Mouse (Mus musculus) kidney, embryonic 14.5 days (tissue): Measurements from ENCODE around the gene Gm3250. TPM values are rescaled to one million over a fixed set of nuclear protein-coding genes. Genes with fewer than 3 reads are reported as not detected.
"Not testable (repeated sequence)": the region's sequence is repeated elsewhere in the genome, so short reads cannot be mapped to it uniquely, and the experiment has no call there.

ENCODE experiments used
- ATAC-seq: fragments of 200-750 bp; cut with Nextera tagmentation; 2 replicates; pipeline ENCODE4 v1.8.0; 2017; ENCODE audit warnings: moderate number of reproducible peaks, mild to moderate bottlenecking, moderate TSS enrichment, moderate library complexity; ENCODE audit not compliant: low FRiP score, low TSS enrichment
- H3K27ac ChIP-seq: fragments of 300-500 bp; sonication (generic); 2 replicates; pipeline ENCODE4 v1.5.1; 2014; ENCODE audit warnings: low read depth, mild to moderate bottlenecking, low read length, moderate library complexity, mixed read lengths
- H3K27me3 ChIP-seq: fragments of 300-500 bp; sonication (generic); 2 replicates; pipeline ENCODE4 v1.6.1; 2014; ENCODE audit warnings: mild to moderate bottlenecking, low read length; ENCODE audit not compliant: control insufficient read depth, insufficient read depth
- H3K36me3 ChIP-seq: fragments of 300-500 bp; sonication (generic); 2 replicates; pipeline ENCODE4 v1.6.1; 2014; ENCODE audit warnings: low read length, mixed read lengths; ENCODE audit not compliant: control insufficient read depth, insufficient read depth
- H3K4me1 ChIP-seq: fragments of 300-500 bp; sonication (generic); 2 replicates; pipeline ENCODE4 v1.6.1; 2014; ENCODE audit warnings: low read length, mixed read lengths; ENCODE audit not compliant: control insufficient read depth, insufficient read depth
- H3K4me2 ChIP-seq: fragments of 300-500 bp; sonication (generic); replicated peaks from 2 replicates; pipeline ENCODE4 v1.6.1; 2014; ENCODE audit warnings: low read depth, mild to moderate bottlenecking, low read length
- H3K4me3 ChIP-seq: fragments of 300-500 bp; sonication (generic); 2 replicates; pipeline ENCODE4 v1.5.1; 2014; ENCODE audit warnings: mild to moderate bottlenecking, low read length
- H3K9ac ChIP-seq: fragments of 300-500 bp; sonication (generic); 2 replicates; pipeline ENCODE4 v1.6.1; 2014; ENCODE audit warnings: low read depth, mild to moderate bottlenecking, low read length, moderate library complexity
- H3K9me3 ChIP-seq: fragments of 300-500 bp; sonication (generic); 2 replicates; pipeline ENCODE4 v1.6.1; 2016; ENCODE audit warnings: low read length; ENCODE audit not compliant: control insufficient read depth
- WGBS: fragments of 180-500 bp; shearing (Covaris S2); extraction: QIAGEN DNeasy Blood & Tissue Kit; methylation state at CpG from one replicate; pipeline ENCODE4 v1.1.7; 2014; 5-methylcytosine and 5-hydroxymethylcytosine counted together
- polyA plus RNA-seq: library from polyadenylated mRNA; unstranded; fragments of >200 nt; fragmentation: Nextera tagmentation; extraction: Ambion mirVana; gene quantifications from 2 replicates; pipeline ENCODE4 v1.2.1, GENCODE M21; 2014

The Gm3250 gene
- polyA plus RNA-seq, 1 experiment from 2014 or later, result not detected

GRCm38 (mm10) chr10:77798164-77798920 lies 16.0 kb upstream of the Gm3250 start:
- 53% methylated on average over 3 of the region's 3 CpGs for WGBS
- not testable (repeated sequence) for H3K27me3 ChIP-seq, H3K4me2 ChIP-seq, H3K9ac ChIP-seq, ATAC-seq, H3K4me3 ChIP-seq, H3K4me1 ChIP-seq, H3K27ac ChIP-seq, H3K9me3 ChIP-seq, H3K36me3 ChIP-seq

- H3K27ac ChIP-seq, result no peak overlapping the region
- ATAC-seq, result no peak
- H3K27me3 ChIP-seq, result no peaks in the 10 kb centered on the region
- H3K9me3 ChIP-seq, result no peaks in the 10 kb centered on the region
- H3K36me3 ChIP-seq, result no peaks in the 10 kb centered on the region
- no peak overlapping the region for H3K9ac ChIP-seq
- H3K4me2 ChIP-seq, result no peak overlapping the region
- H3K4me1 ChIP-seq, result no peaks in the 10 kb centered on the region
- no peak overlapping the region for H3K4me3 ChIP-seq
- WGBS, result 16% methylated on average over 3 of the region's 3 CpGs
Observed at GRCm38 (mm10) chr10:77797677-77798076, 15.3 kb upstream of the Gm3250 start.

DNA sequence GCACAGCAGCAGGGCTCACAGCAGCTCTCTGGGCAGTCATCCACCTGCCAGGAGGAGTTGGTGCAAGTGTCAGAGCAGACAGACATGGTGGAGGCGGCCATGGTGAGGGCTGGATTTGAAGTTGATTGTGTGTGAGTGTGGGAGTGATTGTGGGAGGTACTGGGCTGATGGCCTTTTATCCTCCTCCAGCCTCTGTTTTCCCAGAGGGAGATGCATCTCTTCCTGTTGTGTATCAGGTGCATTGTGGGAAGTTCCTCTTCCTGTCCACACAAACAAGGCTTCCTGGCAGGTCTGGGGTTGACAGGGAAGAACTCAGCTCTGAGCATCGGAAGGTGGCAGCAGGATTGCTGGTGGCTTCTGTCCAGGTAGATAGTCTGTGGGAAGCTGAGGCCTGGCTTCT lies 12.6 kb upstream of the Gm3250 start, which contains the start of gene Gm9639:
Gm9639 (minus strand) TSS at position 101 of the 400 bp plus-strand sequence.
- Histone ChIP-seq H3K9ac (no peak within 1 kb of the TSS), H3K4me3 (no peak within 1 kb of the TSS), H3K4me1 (no peaks in the 10 kb centered on the region), H3K36me3 (no peaks in the 10 kb centered on the region), H3K4me2 (no peak within 1 kb of the TSS), H3K27ac (no peak within 1 kb of the TSS), H3K9me3 (no peaks in the 10 kb centered on the region), H3K27me3 (no peaks in the 10 kb centered on the region)
- WGBS, result 37% methylated on average over 2 of the region's 2 CpGs
- ATAC-seq, result no peak

- Histone ChIP-seq H3K27ac (no peak overlapping the region), H3K9me3 (no peaks in the 10 kb centered on the region), H3K4me3 (no peak overlapping the region), H3K27me3 (no peaks in the 10 kb centered on the region), H3K4me1 (no peaks in the 10 kb centered on the region), H3K9ac (no peak overlapping the region), H3K4me2 (no peak overlapping the region), H3K36me3 (no peaks in the 10 kb centered on the region)
- 62% methylated on average over 2 of the region's 2 CpGs for WGBS
- no peak for ATAC-seq
Observed at GRCm38 (mm10) chr10:77788621-77789020, 6.3 kb upstream of the Gm3250 start.

DNA sequence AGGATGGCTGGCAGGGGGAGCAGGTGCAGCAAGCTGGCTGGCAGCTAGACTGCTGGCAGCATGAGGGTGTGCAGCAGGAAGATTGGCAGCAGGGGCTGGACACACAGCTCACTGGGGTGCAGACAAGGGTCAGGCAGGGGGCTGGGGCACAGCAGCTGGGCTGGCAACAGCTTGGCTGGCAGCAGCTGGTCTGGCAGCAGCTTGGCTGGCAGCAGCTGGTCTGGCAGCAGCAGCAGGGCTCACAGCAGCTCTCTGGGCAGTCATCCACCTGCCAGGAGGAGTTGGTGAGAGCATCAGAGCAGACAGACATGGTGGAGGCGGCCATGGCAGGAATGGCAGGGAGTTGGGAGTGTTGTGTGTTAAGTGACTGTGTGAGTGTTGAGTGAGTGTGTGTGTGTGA lies 5.5 kb upstream of the Gm3250 start, which contains the start of gene Gm7137:
Gm7137 (minus strand) TSS at position 325 of the 400 bp plus-strand sequence.
- ATAC-seq, H3K4me2 ChIP-seq, H3K4me1 ChIP-seq, H3K36me3 ChIP-seq, H3K27ac ChIP-seq, H3K4me3 ChIP-seq, H3K27me3 ChIP-seq, H3K9ac ChIP-seq, H3K9me3 ChIP-seq: not testable (repeated sequence)
- 83% methylated on average over 1 of the region's 1 CpGs for WGBS

DNA sequence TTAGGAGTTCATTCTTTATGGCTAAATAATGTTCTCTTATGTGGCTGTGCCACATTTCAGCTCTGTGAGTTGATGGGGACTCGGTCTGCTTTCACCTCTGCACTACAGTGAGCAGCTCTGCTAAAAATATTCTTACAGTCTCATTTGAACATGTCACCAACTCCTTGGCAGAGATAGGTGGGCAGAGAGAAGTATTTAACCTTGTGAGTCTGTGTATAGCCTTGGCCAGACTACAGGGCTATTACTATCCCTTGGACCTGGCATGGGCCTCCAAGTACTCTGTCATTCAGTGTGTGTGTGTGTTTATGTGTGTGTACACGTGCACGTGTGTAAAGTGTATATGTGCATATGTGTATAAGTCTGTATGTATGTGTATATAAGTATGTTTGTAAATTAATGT lies 1.1 kb upstream of the Gm3250 start:
- not testable (repeated sequence) for H3K4me2 ChIP-seq, H3K4me3 ChIP-seq, H3K27me3 ChIP-seq, H3K4me1 ChIP-seq, ATAC-seq, H3K36me3 ChIP-seq, H3K9me3 ChIP-seq, H3K27ac ChIP-seq, H3K9ac ChIP-seq
- WGBS, result 73% methylated on average over 1 of the region's 3 CpGs

GRCm38 (mm10) chr10:77776844-77777243 lies 5.5 kb downstream of the Gm3250 start, which contains the start of gene Gm7138:
Gene Gm7138, minus strand, starts transcription at chr10:77776944.
- H3K27me3 ChIP-seq, H3K9ac ChIP-seq, H3K4me3 ChIP-seq, ATAC-seq, H3K4me2 ChIP-seq, H3K36me3 ChIP-seq, H3K4me1 ChIP-seq, H3K9me3 ChIP-seq, H3K27ac ChIP-seq: not testable (repeated sequence)
- 75% methylated on average over 1 of the region's 1 CpGs for WGBS

- not testable (repeated sequence) for H3K9ac ChIP-seq, H3K4me2 ChIP-seq, H3K36me3 ChIP-seq, H3K4me3 ChIP-seq, H3K27me3 ChIP-seq, ATAC-seq, H3K4me1 ChIP-seq, H3K27ac ChIP-seq, H3K9me3 ChIP-seq
- 83% methylated on average over 1 of the region's 3 CpGs for WGBS
Observed at GRCm38 (mm10) chr10:77772142-77772541, 10.2 kb downstream of the Gm3250 start.

GRCm38 (mm10) chr10:77771225-77771624 lies 11.1 kb downstream of the Gm3250 start, which contains the start of gene Gm3238:
Gene Gm3238, minus strand, starts transcription at chr10:77771325.
- not testable (repeated sequence) for H3K27ac ChIP-seq, H3K4me2 ChIP-seq, H3K27me3 ChIP-seq, H3K4me3 ChIP-seq, H3K36me3 ChIP-seq, H3K9me3 ChIP-seq, H3K9ac ChIP-seq, H3K4me1 ChIP-seq, ATAC-seq
- WGBS, result 82% methylated on average over 1 of the region's 1 CpGs
